8 mouse cellular contexts compared by ENCODE assay signal in the genomic region with DNA sequence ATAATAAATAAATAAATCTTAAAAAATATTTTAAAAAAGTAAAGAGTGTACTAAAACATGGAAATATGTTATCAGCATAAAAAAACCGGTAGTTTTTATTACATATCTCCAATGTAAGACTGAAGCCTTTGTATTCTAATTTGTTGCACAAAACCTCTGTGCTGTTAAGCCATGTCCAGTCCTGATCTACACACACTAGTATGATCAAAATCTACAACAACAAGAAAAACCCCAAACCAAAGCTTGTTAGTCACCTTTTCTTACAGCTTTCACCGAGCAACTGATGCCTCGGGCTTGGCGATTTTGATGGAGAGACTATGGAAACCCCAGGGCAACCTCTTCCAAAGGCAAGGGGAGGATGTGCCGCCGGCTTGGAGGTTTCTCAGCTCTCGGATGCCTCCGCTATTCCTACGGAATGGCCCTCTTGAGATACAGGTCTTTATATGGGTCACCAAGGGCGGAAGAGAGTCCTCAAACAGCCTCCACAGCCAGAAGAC. TPM values are rescaled to one million over a fixed set of nuclear protein-coding genes. Genes with fewer than 3 reads are reported as not detected.
DNase-seq lines count a peak whose midpoint lies in the region; ATAC-seq and TF ChIP-seq lines count a peak whose summit lies in the region.

No protein-coding gene starts in this region.

- H3K27me3 ChIP-seq in heart, embryonic 10.5 days (ENCODE audit: insufficient read depth, poor library complexity, severe bottlenecking), result no peaks in the 10 kb centered on the region
- H3K27me3 ChIP-seq in E14TG2a.4 (ENCODE audit: insufficient read depth, low read length), result no peaks in the 10 kb centered on the region
- no peaks in the 10 kb centered on the region for H3K27me3 ChIP-seq in forebrain, postnatal 0 days (ENCODE audit: insufficient read depth, low read length)

- peaks cover 9% of the 10 kb centered on the region for H3K4me1 ChIP-seq in heart, embryonic 10.5 days
- H3K4me1 ChIP-seq in E14TG2a.4 (replicated peaks; ENCODE audit: low read depth, low read length), result peaks cover 34% of the 10 kb centered on the region
- H3K4me1 ChIP-seq in forebrain, postnatal 0 days (ENCODE audit: insufficient read depth), result peaks cover 14% of the 10 kb centered on the region

- peaks cover 50% of the 10 kb centered on the region for H3K79me2 ChIP-seq in macrophage (ENCODE audit: inconsistent target)

- peak overlapping the region; percentile 93 for H3K27ac ChIP-seq in heart, embryonic 10.5 days
- H3K27ac ChIP-seq in forebrain, postnatal 0 days (ENCODE audit: low read depth, low read length), result peak overlapping the region; percentile 84
- H3K27ac ChIP-seq in macrophage, result peak overlapping the region; percentile 39

- no peak for DNase-seq in heart, embryonic 10.5 days (ENCODE audit: low spot score)
- DNase-seq in heart, adult 8-10 months (ENCODE audit: low spot score), result no peak
- no peak for DNase-seq in forebrain, postnatal 0 days
- no peak for DNase-seq in adrenal gland, adult 18-20 months (ENCODE audit: low spot score in 2 of 2)
- no peak for DNase-seq in adrenal gland, adult (ENCODE audit: inconsistent age in 2 of 2, low spot score in 1 of 2)
- no peak for DNase-seq in cerebellum, adult 9-11 months

- H3K9ac ChIP-seq in forebrain, postnatal 0 days, result peak overlapping the region; percentile 93

- peak; percentile 71 for ATAC-seq in forebrain, postnatal 0 days

- WGBS in heart, embryonic 10.5 days, result under 1% methylated on average over 10 of the region's 10 CpGs
- WGBS in forebrain, postnatal 0 days, result 1% methylated on average over 10 of the region's 10 CpGs
- WGBS in macrophage (ENCODE audit: missing documents), result 0% methylated on average over 10 of the region's 10 CpGs

- no peak for TF ChIP-seq CTCF in E14TG2a.4 (conservative IDR thresholded peaks at IDR 0.05; ENCODE audit: low read length)
- no peak for TF ChIP-seq CTCF in forebrain, postnatal 0 days (IDR thresholded peaks at IDR 0.05; ENCODE audit: low read depth)

- peaks cover 33% of the 10 kb centered on the region for H3K36me3 ChIP-seq in heart, embryonic 10.5 days
- H3K36me3 ChIP-seq in E14TG2a.4 (ENCODE audit: insufficient read depth, low read length) (peaks cover 47% of the 10 kb centered on the region), macrophage (ENCODE audit: inconsistent target) (peaks cover 9% of the 10 kb centered on the region)
- peaks cover 22% of the 10 kb centered on the region for H3K36me3 ChIP-seq in forebrain, postnatal 0 days (ENCODE audit: insufficient read depth)

- H3K4me3 ChIP-seq in heart, embryonic 10.5 days, result peak overlapping the region; percentile 79
- H3K4me3 ChIP-seq in E14TG2a.4 (replicated peaks; ENCODE audit: low read length), result peak overlapping the region; percentile 96
- peak overlapping the region; percentile 86 for H3K4me3 ChIP-seq in forebrain, postnatal 0 days (ENCODE audit: low read depth, low read length)
- H3K4me3 ChIP-seq in macrophage (ENCODE audit: inconsistent target), result peak overlapping the region; percentile 99

- H3K9me3 ChIP-seq in heart, embryonic 10.5 days, result no peaks in the 10 kb centered on the region
- no peaks in the 10 kb centered on the region for H3K9me3 ChIP-seq in E14TG2a.4 (ENCODE audit: low read length)
- no peaks in the 10 kb centered on the region for H3K9me3 ChIP-seq in forebrain, postnatal 0 days (ENCODE audit: low read length)

- H3K4me2 ChIP-seq in forebrain, postnatal 0 days (ENCODE audit: low read depth), result peak overlapping the region; percentile 48

RNA-seq across cellular contexts. Expression of gene Ginm1, which starts 0.3 kb away (rescaled TPM):
- polyA plus RNA-seq in heart, embryonic 10.5 days (2016; fragmentation: Nextera tagmentation; extraction: Ambion mirVana), result 72.4 and 74.5 TPM in 2 replicates
- 100 to 1,000 TPM in 2 of 4 experiments, 10 to 100 TPM in 2; 94.3 to 115 (median 102) TPM for total RNA-seq in heart, adult 8-10 months (2022)
- 31.0 and 51.0 TPM in 2 replicates for total RNA-seq in forebrain, postnatal 0 days (2014; rRNA removed)
- 61.2 and 65.6 TPM in 2 replicates for polyA plus RNA-seq in forebrain, postnatal 0 days (2015; fragmentation: Nextera tagmentation; extraction: Ambion mirVana)
- 10 to 100 TPM in 25 of 26 experiments, 1 to 10 TPM in 1; 7.6 to 29.6 (median 17.7) TPM for total RNA-seq in macrophage (2018; cell fraction: chromatin; rRNA removed)
- total RNA-seq in macrophage (2018; cell fraction: cytosol; rRNA removed), result 10 to 100 TPM; 27.4 to 59.7 (median 38.1) TPM
- total RNA-seq in macrophage (2018; cell fraction: nucleus; rRNA removed), result 10 to 100 TPM; 17.9 to 72.3 (median 34.0) TPM
- 42.7 to 123 TPM (median 50.0 TPM) in 3 replicates for polyA plus RNA-seq in macrophage (2018)
- 100 to 1,000 TPM; 173 to 253 TPM for total RNA-seq in adrenal gland, adult 18-20 months (2021)

RNA-seq across cellular contexts. Expression of gene Ppil4, which starts 0.4 kb away (rescaled TPM):
- 31.2 and 38.8 TPM in 2 replicates for polyA plus RNA-seq in heart, embryonic 10.5 days (2016; fragmentation: Nextera tagmentation; extraction: Ambion mirVana)
- total RNA-seq in heart, adult 8-10 months (2022), result 10 to 100 TPM; 10.3 to 15.9 (median 13.5) TPM
- 37.5 and 49.6 TPM in 2 replicates for total RNA-seq in forebrain, postnatal 0 days (2014; rRNA removed)
- polyA plus RNA-seq in forebrain, postnatal 0 days (2015; fragmentation: Nextera tagmentation; extraction: Ambion mirVana), result 44.4 and 50.2 TPM in 2 replicates
- 100 to 1,000 TPM in 10 of 26 experiments, 10 to 100 TPM in 16; 56.8 to 125 (median 91.4) TPM for total RNA-seq in macrophage (2018; cell fraction: chromatin; rRNA removed)
- 10 to 100 TPM; 12.3 to 23.8 (median 18.5) TPM for total RNA-seq in macrophage (2018; cell fraction: cytosol; rRNA removed)
- total RNA-seq in macrophage (2018; cell fraction: nucleus; rRNA removed), result 10 to 100 TPM; 29.0 to 79.5 (median 40.9) TPM
- 19.7 to 34.0 TPM (median 19.9 TPM) in 3 replicates for polyA plus RNA-seq in macrophage (2018)
- total RNA-seq in adrenal gland, adult 18-20 months (2021), result 10 to 100 TPM; 25.5 to 30.8 TPM

RNA-seq across cellular contexts. Expression of gene Zc3h12d, which starts 40.0 kb away (rescaled TPM):
- polyA plus RNA-seq in heart, embryonic 10.5 days (2016; fragmentation: Nextera tagmentation; extraction: Ambion mirVana), result 0.11 and 0.12 TPM in 2 replicates
- under 1 TPM; 0.14 to 0.26 (median 0.23) TPM for total RNA-seq in heart, adult 8-10 months (2022)
- 0.08 and 0.24 TPM in 2 replicates for total RNA-seq in forebrain, postnatal 0 days (2014; rRNA removed)
- 0.09 and 0.21 TPM in 2 replicates for polyA plus RNA-seq in forebrain, postnatal 0 days (2015; fragmentation: Nextera tagmentation; extraction: Ambion mirVana)
- 10 to 100 TPM in 25 of 26 experiments, 1 to 10 TPM in 1; 4.7 to 61.5 (median 37.4) TPM for total RNA-seq in macrophage (2018; cell fraction: chromatin; rRNA removed)
- 10 to 100 TPM; 15.6 to 52.4 (median 36.1) TPM for total RNA-seq in macrophage (2018; cell fraction: cytosol; rRNA removed)
- total RNA-seq in macrophage (2018; cell fraction: nucleus; rRNA removed), result 10 to 100 TPM; 13.9 to 70.5 (median 35.9) TPM
- 21.6 to 37.6 TPM (median 28.7 TPM) in 3 replicates for polyA plus RNA-seq in macrophage (2018)
- total RNA-seq in adrenal gland, adult 18-20 months (2021), result under 1 TPM; 0.13 to 0.38 TPM

Comparison
In these comparisons a context has a peak if more than half of its experiments do, and no peak if none do; other contexts are left out.
1. H3K27ac ChIP-seq: peak in every context shown above with its lines; median percentile 93 in heart, embryonic 10.5 days; 84 in forebrain, postnatal 0 days; 39 in macrophage.